Mouse (Mus musculus): Measurements from ENCODE around the gene Zfyve21.

Gene Zfyve21

GRCm38 (mm10) chr12:111800459-111801183, 13.3 kb upstream of the Zfyve21 start:
- CTCF ChIA-PET, result no interaction called here

- CTCF ChIA-PET, result interaction anchor here (0.6 kb wide), 1 partner anchor 275 kb away, joined by 3 read pairs; no protein-coding TSS in a partner anchor
Observed at GRCm38 (mm10) chr12:111803538-111803937, 10.4 kb upstream of the Zfyve21 start.

- CTCF ChIA-PET, result interaction anchor here (0.5 kb wide), 1 partner anchor 69 kb away, joined by 3 read pairs; no protein-coding TSS in a partner anchor
Observed at GRCm38 (mm10) chr12:111808775-111809174, 5.2 kb upstream of the Zfyve21 start.

- CTCF ChIA-PET, result no interaction called here
Observed at GRCm38 (mm10) chr12:111809762-111810161, 4.2 kb upstream of the Zfyve21 start.

- CTCF ChIA-PET, result no interaction called here
Observed at GRCm38 (mm10) chr12:111812075-111812474, 1.9 kb upstream of the Zfyve21 start.

- CTCF ChIA-PET, result interaction anchor here (0.5 to 1.0 kb wide), 2 partner anchors 8 to 33 kb away, joined by 4 to 5 read pairs; no protein-coding TSS in a partner anchor
Observed at GRCm38 (mm10) chr12:111812611-111813010, 1.4 kb upstream of the Zfyve21 start.

- CTCF ChIA-PET, result interaction anchor here (0.5 to 1.0 kb wide), 3 partner anchors 9 to 914 kb away, joined by 4 to 5 read pairs (median 4); no protein-coding TSS in a partner anchor
Observed at GRCm38 (mm10) chr12:111813111-111813765, 732 bp upstream of the Zfyve21 start.

- CTCF ChIA-PET, result no interaction called here
Observed at GRCm38 (mm10) chr12:111814769-111815762, 1.1 kb downstream of the Zfyve21 start.

- CTCF ChIA-PET, result no interaction called here
Observed at GRCm38 (mm10) chr12:111816528-111816927, 2.6 kb downstream of the Zfyve21 start.

GRCm38 (mm10) chr12:111816967-111817366, 3.0 kb downstream of the Zfyve21 start:
- CTCF ChIA-PET, result no interaction called here

- CTCF ChIA-PET, result no interaction called here
Observed at GRCm38 (mm10) chr12:111817991-111818390, 4.0 kb downstream of the Zfyve21 start.

- CTCF ChIA-PET, result no interaction called here
Observed at GRCm38 (mm10) chr12:111819936-111820335, 6.0 kb downstream of the Zfyve21 start.

- CTCF ChIA-PET, result no interaction called here
Observed at GRCm38 (mm10) chr12:111820708-111821107, 6.7 kb downstream of the Zfyve21 start.

GRCm38 (mm10) chr12:111821931-111822330, 8.0 kb downstream of the Zfyve21 start:
- CTCF ChIA-PET, result no interaction called here

GRCm38 (mm10) chr12:111827556-111827955, 13.6 kb downstream of the Zfyve21 start:
- CTCF ChIA-PET, result no interaction called here

GRCm38 (mm10) chr12:111829447-111829846, 15.5 kb downstream of the Zfyve21 start:
- CTCF ChIA-PET, result no interaction called here

GRCm38 (mm10) chr12:111829954-111830353, 16.0 kb downstream of the Zfyve21 start:
- CTCF ChIA-PET, result interaction anchor here (1.2 kb wide), 1 partner anchor 18 kb away, joined by 3 read pairs; no protein-coding TSS in a partner anchor

- CTCF ChIA-PET, result interaction anchor here (1.2 kb wide), 1 partner anchor 18 kb away, joined by 3 read pairs; no protein-coding TSS in a partner anchor
Observed at GRCm38 (mm10) chr12:111830375-111830774, 16.4 kb downstream of the Zfyve21 start.

- CTCF ChIA-PET, result no interaction called here
Observed at GRCm38 (mm10) chr12:111832643-111833042, 18.7 kb downstream of the Zfyve21 start.

- CTCF ChIA-PET, result no interaction called here
Observed at GRCm38 (mm10) chr12:111833457-111833856, 19.5 kb downstream of the Zfyve21 start.

GRCm38 (mm10) chr12:111842565-111843433, 28.8 kb downstream of the Zfyve21 start:
- CTCF ChIA-PET, result no interaction called here

All from spleen, embryonic (tissue).